7 mouse cellular contexts compared by ENCODE assay signal in genomic region chr3:30602065-30602739, GRCm38 (mm10). TPM values are rescaled to one million over a fixed set of nuclear protein-coding genes. Genes with fewer than 3 reads are reported as not detected.
DNase-seq lines count a peak whose midpoint lies in the region; ATAC-seq lines count a peak whose summit lies in the region.

Gene Mynn, plus strand, starts transcription at chr3:30602065.

- peak within 1 kb of the TSS; percentile 82 for H3K9ac ChIP-seq in embryonic facial prominence, embryonic 11.5 days (replicated peaks; ENCODE audit: low read length)
- H3K9ac ChIP-seq in midbrain, embryonic 13.5 days (replicated peaks), result peak within 1 kb of the TSS; percentile 90

- peak; percentile 93 for ATAC-seq in embryonic facial prominence, embryonic 11.5 days (replicated peaks; ENCODE audit: insufficient number of reproducible peaks, low FRiP score, low TSS enrichment, low read depth)
- peak; percentile 80 for ATAC-seq in granulocyte monocyte progenitor cell, adult 5-6 weeks (replicated peaks; ENCODE audit: poor library complexity, severe bottlenecking)
- peak; percentile 96 for ATAC-seq in midbrain, embryonic 13.5 days

- peaks cover 2% of the 10 kb centered on the region; the same call in 1 of the 2 replicates for H3K27me3 ChIP-seq in embryonic facial prominence, embryonic 11.5 days (ENCODE audit: control insufficient read depth, insufficient read depth, low read length)
- H3K27me3 ChIP-seq in limb, embryonic 10.5 days (ENCODE audit: low read depth, poor library complexity, severe bottlenecking), result peaks cover 24% of the 10 kb centered on the region
- H3K27me3 ChIP-seq in midbrain, embryonic 13.5 days, result peaks cover 16% of the 10 kb centered on the region; the same call in 1 of the 2 replicates

- no peaks in the 10 kb centered on the region for H3K36me3 ChIP-seq in embryonic facial prominence, embryonic 11.5 days (replicated peaks; ENCODE audit: control insufficient read depth, insufficient read depth, low read depth, low read length)
- H3K36me3 ChIP-seq in limb, embryonic 10.5 days, result peaks cover 27% of the 10 kb centered on the region
- H3K36me3 ChIP-seq in midbrain, embryonic 13.5 days, result peaks cover 18% of the 10 kb centered on the region

- peak; percentile 96 for DNase-seq in adrenal gland, postnatal 14 days
- DNase-seq in embryonic facial prominence, embryonic 11.5 days (ENCODE audit: low spot score), result peak; percentile 97
- DNase-seq in kidney, adult 11 months, result peak; percentile 98
- peak; percentile 98 for DNase-seq in limb, embryonic 10.5 days (ENCODE audit: low spot score)
- peak; percentile 99 for DNase-seq in spleen, adult 12 weeks (ENCODE audit: low spot score)

- H3K4me2 ChIP-seq in embryonic facial prominence, embryonic 11.5 days (ENCODE audit: low read depth, low read length), result peak within 1 kb of the TSS; percentile 86
- H3K4me2 ChIP-seq in midbrain, embryonic 13.5 days (replicated peaks), result peak within 1 kb of the TSS; percentile 83

- no peaks in the 10 kb centered on the region for H3K9me3 ChIP-seq in embryonic facial prominence, embryonic 11.5 days (replicated peaks; ENCODE audit: control insufficient read depth, low read length)
- no peaks in the 10 kb centered on the region for H3K9me3 ChIP-seq in limb, embryonic 10.5 days (replicated peaks)
- no peaks in the 10 kb centered on the region for H3K9me3 ChIP-seq in midbrain, embryonic 13.5 days

- peak within 1 kb of the TSS; percentile 83 for H3K4me3 ChIP-seq in embryonic facial prominence, embryonic 11.5 days (ENCODE audit: low read depth, low read length)
- H3K4me3 ChIP-seq in limb, embryonic 10.5 days, result peak within 1 kb of the TSS; percentile 77
- H3K4me3 ChIP-seq in midbrain, embryonic 13.5 days (replicated peaks), result peak within 1 kb of the TSS; percentile 92

- no peaks in the 10 kb centered on the region for H3K4me1 ChIP-seq in embryonic facial prominence, embryonic 11.5 days (ENCODE audit: control insufficient read depth, insufficient read depth, low read length)
- peaks cover 20% of the 10 kb centered on the region for H3K4me1 ChIP-seq in limb, embryonic 10.5 days
- H3K4me1 ChIP-seq in midbrain, embryonic 13.5 days (replicated peaks), result peaks cover 34% of the 10 kb centered on the region

- WGBS in embryonic facial prominence, embryonic 11.5 days, result under 1% methylated on average over 38 of the region's 40 CpGs
- under 1% methylated on average over 40 of the region's 40 CpGs for WGBS in limb, embryonic 10.5 days
- under 1% methylated on average over 40 of the region's 40 CpGs for WGBS in midbrain, embryonic 13.5 days

- peak within 1 kb of the TSS; percentile 66 for H3K27ac ChIP-seq in embryonic facial prominence, embryonic 11.5 days (replicated peaks; ENCODE audit: low read depth, low read length)
- peak within 1 kb of the TSS; percentile 92 for H3K27ac ChIP-seq in limb, embryonic 10.5 days
- peak within 1 kb of the TSS; percentile 96 for H3K27ac ChIP-seq in midbrain, embryonic 13.5 days

RNA-seq across cellular contexts. Expression of gene Mynn, which starts in this region (rescaled TPM):
- 20.1 and 25.7 TPM in 2 replicates for total RNA-seq in adrenal gland, postnatal 14 days (2021)
- 38.7 and 41.6 TPM in 2 replicates for polyA plus RNA-seq in embryonic facial prominence, embryonic 11.5 days (2014; fragmentation: Nextera tagmentation; extraction: Ambion mirVana)
- 8.8 and 15.1 TPM in 2 replicates for total RNA-seq in granulocyte monocyte progenitor cell, adult 5-6 weeks (2014; fragmentation: Nextera tagmentation)
- 21.8 and 29.6 TPM in 2 replicates for total RNA-seq in granulocyte monocyte progenitor cell, adult 5-6 weeks (2017)
- 27.1 and 32.2 TPM in 2 replicates for polyA plus RNA-seq in limb, embryonic 10.5 days (2016; fragmentation: Nextera tagmentation; extraction: Ambion mirVana)
- polyA plus RNA-seq in midbrain, embryonic 13.5 days (2015; fragmentation: Nextera tagmentation; extraction: Ambion mirVana), result 35.4 and 39.6 TPM in 2 replicates

Comparison
In these comparisons a context has a peak if more than half of its experiments do, and no peak if none do; other contexts are left out.
1. Peak in every context shown above with its lines: DNase-seq, ATAC-seq, H3K4me3 ChIP-seq and H3K27ac ChIP-seq.